Mouse (Mus musculus) small intestine, adult 2 months (tissue): Measurements from ENCODE around the gene Zic4. TPM values are rescaled to one million over a fixed set of nuclear protein-coding genes. Genes with fewer than 3 reads are reported as not detected.

Experiments
- H3K27ac ChIP-seq: fragments of 200-500 bp; 2 replicates; pipeline ENCODE4 v1.5.1; 2012; ENCODE audit warnings: low read depth, low read length, control low read depth, inconsistent platforms; ENCODE audit not compliant: insufficient read depth
- H3K27me3 ChIP-seq: fragments of 200-500 bp; 2 replicates; pipeline ENCODE4 v1.6.1; 2012; ENCODE audit warnings: mild to moderate bottlenecking, moderate library complexity, low read length, inconsistent platforms; ENCODE audit not compliant: control insufficient read depth, insufficient read depth
- H3K36me3 ChIP-seq: fragments of 200-500 bp; 2 replicates; pipeline ENCODE4 v1.6.1; 2012; ENCODE audit warnings: mild to moderate bottlenecking, low read length, control low read depth, inconsistent platforms; ENCODE audit not compliant: control insufficient read depth, insufficient read depth
- H3K4me1 ChIP-seq: fragments of 200-500 bp; 2 replicates; pipeline ENCODE4 v1.6.1; 2012; ENCODE audit warnings: low read length, inconsistent platforms, mixed read lengths; ENCODE audit not compliant: control insufficient read depth, insufficient read depth, insufficient read length
- H3K4me3 ChIP-seq: fragments of 200-500 bp; 2 replicates; pipeline ENCODE4 v1.5.1; 2012; ENCODE audit warnings: low read depth, mild to moderate bottlenecking, control low read depth, inconsistent platforms, low read length, moderate library complexity
- CTCF ChIP-seq: fragments of 200-500 bp; IDR thresholded peaks from 2 replicates; pipeline ENCODE4 v1.5.1; 2012; ENCODE audit warnings: low read depth, mild to moderate bottlenecking, control low read depth, inconsistent platforms, low read length, moderate library complexity, mixed read lengths; ENCODE audit not compliant: insufficient replicate concordance, insufficient read length; ENCODE audit errors: extremely low read depth
- POLR2A ChIP-seq: fragments of 200-500 bp; IDR thresholded peaks from 2 replicates; pipeline ENCODE4 v1.6.1; 2012; ENCODE audit warnings: low read depth, mild to moderate bottlenecking, control low read depth, inconsistent platforms, low read length, moderate library complexity
- WGBS: fragments of 180-500 bp; shearing (Covaris S2); methylation state at CpG from one replicate; pipeline ENCODE4 v1.1.7; 2018; 5-methylcytosine and 5-hydroxymethylcytosine counted together
- polyA plus RNA-seq: library from polyadenylated mRNA; depleted of rRNA; stranded (reverse); fragments of >200 nt; gene quantifications from 2 replicates; pipeline ENCODE4 v1.2.3, GENCODE M21; 2012

Zic4 gene
- polyA plus RNA-seq, 1 experiment, result not detected

- H3K27me3 ChIP-seq, result peaks cover 25% of the 10 kb centered on the region
- no peaks in the 10 kb centered on the region for H3K36me3 ChIP-seq
- 31% methylated on average over 7 of the region's 7 CpGs for WGBS
- H3K27ac ChIP-seq, result no peak overlapping the region
- no peak overlapping the region for H3K4me3 ChIP-seq
- H3K4me1 ChIP-seq, result no peaks in the 10 kb centered on the region
- TF ChIP-seq CTCF (no peak), POLR2A (no peak)
Observed at GRCm38 (mm10) chr9:91399976-91400375, 37.8 kb downstream of the Zic4 start.

- 14% methylated on average over 8 of the region's 8 CpGs for WGBS
- TF ChIP-seq POLR2A (no peak), CTCF (no peak)
- Histone ChIP-seq H3K27ac (no peak overlapping the region), H3K4me3 (no peak overlapping the region), H3K27me3 (peaks cover 24% of the 10 kb centered on the region; the same call in 1 of the 2 replicates), H3K4me1 (no peaks in the 10 kb centered on the region), H3K36me3 (no peaks in the 10 kb centered on the region)
Observed at GRCm38 (mm10) chr9:91400482-91401093, 38.4 kb downstream of the Zic4 start.

DNA sequence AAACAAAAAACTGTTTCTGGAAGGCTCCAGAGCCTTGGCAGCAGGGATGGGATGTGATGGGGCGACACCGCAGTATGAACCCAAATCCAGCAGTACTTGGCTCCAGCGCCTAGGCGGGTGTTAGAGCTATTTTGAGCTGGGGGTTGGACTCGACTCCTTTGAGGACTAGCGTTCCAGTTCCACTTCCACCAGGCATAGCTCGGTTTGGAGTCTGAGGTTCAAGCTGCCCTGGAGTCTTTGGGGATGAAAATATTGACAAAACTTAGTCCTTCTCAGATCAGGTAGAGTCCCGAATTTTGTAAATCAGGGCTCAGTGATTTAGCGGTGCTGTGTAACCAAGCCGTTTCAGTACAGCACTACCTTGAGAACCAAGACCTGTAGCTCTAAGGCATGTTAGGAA lies 39.3 kb downstream of the Zic4 start:
- Histone ChIP-seq H3K4me1 (no peaks in the 10 kb centered on the region), H3K36me3 (no peaks in the 10 kb centered on the region), H3K4me3 (no peak overlapping the region), H3K27me3 (peaks cover 31% of the 10 kb centered on the region), H3K27ac (no peak overlapping the region)
- TF ChIP-seq POLR2A (no peak), CTCF (no peak)
- 2% methylated on average over 10 of the region's 10 CpGs for WGBS

DNA sequence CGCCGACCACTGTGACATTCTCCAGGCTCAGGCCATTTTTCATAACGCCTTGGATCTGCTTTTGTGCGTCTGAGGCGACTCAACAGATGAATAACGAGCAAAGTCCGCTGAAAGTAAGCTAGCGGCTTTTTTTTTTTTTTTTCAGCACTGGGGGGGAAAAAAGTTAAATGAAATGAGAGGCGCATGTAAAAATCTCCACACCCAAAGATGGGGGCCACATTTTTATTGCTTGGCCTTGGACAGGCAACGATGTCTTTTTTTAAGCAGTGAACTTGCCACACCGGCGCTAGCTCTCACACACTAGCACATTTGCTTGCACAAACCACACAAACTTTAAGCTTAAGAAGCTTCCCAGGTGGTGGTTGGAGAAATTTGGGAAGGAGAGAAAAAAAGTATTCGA lies 42.0 kb downstream of the Zic4 start:
- H3K4me1 ChIP-seq, result no peaks in the 10 kb centered on the region
- H3K4me3 ChIP-seq, result no peak overlapping the region
- no peak for TF ChIP-seq CTCF
- no peak for TF ChIP-seq POLR2A
- H3K27ac ChIP-seq, result no peak overlapping the region
- H3K27me3 ChIP-seq, result peaks cover 31% of the 10 kb centered on the region
- WGBS, result 5% methylated on average over 13 of the region's 13 CpGs
- H3K36me3 ChIP-seq, result no peaks in the 10 kb centered on the region

DNA sequence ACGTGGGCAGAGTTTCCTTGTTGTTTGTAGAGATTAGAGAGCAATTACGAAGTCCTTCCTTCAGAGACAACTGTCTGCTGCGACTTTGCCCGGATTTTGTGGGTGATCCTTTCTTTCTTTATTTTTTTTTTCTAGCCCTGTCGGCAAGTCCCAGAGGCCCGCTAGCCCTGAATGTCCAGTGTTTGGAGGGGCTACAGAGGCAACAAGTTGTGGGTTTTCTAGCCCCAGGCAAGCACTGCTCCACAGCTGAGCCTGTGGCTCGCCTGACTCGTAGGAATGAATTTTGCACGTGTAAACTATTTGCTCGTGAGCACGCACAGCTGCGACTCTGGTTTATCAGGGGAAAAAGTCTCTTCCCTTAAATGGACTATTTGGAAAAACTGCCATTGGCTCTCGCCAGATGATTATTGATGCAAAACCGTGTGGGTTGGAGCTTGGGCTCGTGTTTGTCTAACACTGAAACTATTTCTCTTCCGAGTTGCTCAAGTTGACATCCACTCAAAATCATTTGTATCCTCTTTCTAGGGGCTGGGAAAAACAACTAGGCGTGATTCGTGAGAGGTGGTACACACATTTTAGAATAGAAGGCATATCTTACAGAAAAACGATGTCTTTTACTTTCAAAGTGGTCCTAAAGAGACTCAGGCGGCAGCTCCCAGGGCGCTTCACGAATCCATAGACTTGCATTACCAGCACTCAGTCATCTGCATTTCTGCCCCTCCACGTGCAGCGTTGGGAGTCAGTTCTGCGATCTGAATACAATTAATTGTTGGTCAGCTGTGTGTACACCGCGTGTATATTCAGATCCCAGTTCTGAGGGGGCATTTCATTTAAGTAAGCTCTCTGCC lies 42.9 kb downstream of the Zic4 start:
- no peak overlapping the region for H3K4me3 ChIP-seq
- 2% methylated on average over 27 of the region's 27 CpGs for WGBS
- no peaks in the 10 kb centered on the region for H3K4me1 ChIP-seq
- TF ChIP-seq CTCF, result no peak
- no peak for TF ChIP-seq POLR2A
- H3K27ac ChIP-seq, result no peak overlapping the region
- peaks cover 31% of the 10 kb centered on the region for H3K27me3 ChIP-seq
- no peaks in the 10 kb centered on the region for H3K36me3 ChIP-seq

DNA sequence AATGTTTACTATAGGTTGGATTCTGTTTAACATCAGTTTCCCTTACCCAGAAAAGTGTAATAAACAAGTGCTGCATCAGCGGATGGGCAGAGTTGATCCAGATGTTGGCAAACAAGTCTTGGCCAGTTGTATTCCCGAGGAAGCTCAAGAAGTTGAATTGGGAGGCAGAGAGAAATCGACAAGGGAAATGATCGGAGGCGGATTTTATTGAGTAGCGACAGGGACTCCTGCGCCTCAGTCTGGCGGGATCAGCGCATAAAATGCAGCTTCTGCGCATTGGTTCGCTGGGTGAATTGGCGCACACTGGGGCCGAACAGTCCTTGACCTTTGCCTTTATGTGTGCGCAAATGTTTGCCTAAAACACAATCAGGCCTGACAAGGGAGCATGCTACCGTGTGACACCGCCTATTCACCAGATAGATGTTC lies 43.6 kb downstream of the Zic4 start:
- WGBS, result 4% methylated on average over 16 of the region's 16 CpGs
- no peaks in the 10 kb centered on the region for H3K4me1 ChIP-seq
- TF ChIP-seq CTCF (no peak), POLR2A (no peak)
- H3K27ac ChIP-seq, result no peak overlapping the region
- H3K36me3 ChIP-seq, result no peaks in the 10 kb centered on the region
- H3K4me3 ChIP-seq, result no peak overlapping the region
- peaks cover 31% of the 10 kb centered on the region for H3K27me3 ChIP-seq

DNA sequence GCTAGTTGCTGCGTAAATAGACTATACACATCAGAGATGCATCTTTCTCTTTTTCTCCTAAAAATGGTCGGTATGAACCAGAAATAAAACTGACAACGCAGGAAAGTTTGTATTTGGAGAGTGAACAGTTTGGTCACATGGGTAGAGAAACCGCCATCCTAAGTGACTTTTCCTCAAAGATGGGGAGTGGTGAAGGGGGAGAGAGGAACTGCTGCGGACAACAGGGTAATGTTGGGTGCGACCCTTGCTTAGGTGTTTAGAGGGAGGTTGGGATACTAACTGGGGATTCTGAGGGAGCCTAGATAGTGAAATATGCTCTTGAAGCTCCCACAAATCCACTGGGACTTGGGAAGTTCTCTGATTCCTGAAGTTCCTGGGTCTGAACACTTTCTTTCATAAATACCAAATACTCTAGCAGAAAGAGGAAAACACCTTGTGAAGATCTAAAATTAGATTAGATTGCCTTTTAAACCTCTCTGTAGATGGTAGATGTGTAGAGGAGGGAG lies 44.1 kb downstream of the Zic4 start:
- no peaks in the 10 kb centered on the region for H3K4me1 ChIP-seq
- H3K27me3 ChIP-seq, result peaks cover 30% of the 10 kb centered on the region
- no peak overlapping the region for H3K4me3 ChIP-seq
- 4% methylated on average over 6 of the region's 6 CpGs for WGBS
- H3K27ac ChIP-seq, result no peak overlapping the region
- no peaks in the 10 kb centered on the region for H3K36me3 ChIP-seq
- no peak for TF ChIP-seq POLR2A
- TF ChIP-seq CTCF, result no peak

DNA sequence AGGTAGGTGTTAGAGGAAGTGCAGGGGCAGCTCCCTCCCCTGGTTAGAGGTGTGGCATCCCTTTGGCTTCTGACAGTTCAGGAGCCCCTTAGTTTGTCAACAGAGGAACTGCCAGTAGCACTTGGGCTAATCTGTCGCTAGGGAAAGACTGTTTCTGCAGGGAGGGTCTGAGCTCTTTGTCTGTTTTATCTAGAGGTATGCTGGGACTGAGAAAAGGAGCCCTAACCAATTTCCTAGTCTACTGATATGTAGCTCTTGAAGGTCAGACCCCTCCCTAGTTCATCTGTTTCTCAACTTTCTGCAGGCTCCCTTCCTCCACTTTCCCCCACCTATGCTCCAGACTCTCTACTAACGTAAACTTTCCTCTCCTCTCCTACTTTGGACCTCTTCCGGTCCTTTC lies 47.6 kb downstream of the Zic4 start:
- Histone ChIP-seq H3K27ac (no peak overlapping the region), H3K4me3 (no peak overlapping the region), H3K4me1 (no peaks in the 10 kb centered on the region), H3K36me3 (no peaks in the 10 kb centered on the region), H3K27me3 (peaks cover 12% of the 10 kb centered on the region)
- 3% methylated on average over 3 of the region's 3 CpGs for WGBS
- no peak for TF ChIP-seq POLR2A
- no peak for TF ChIP-seq CTCF
